Mouse (Mus musculus): ENCODE data around the gene Galc. TPM values are rescaled to one million over a fixed set of nuclear protein-coding genes. Genes with fewer than 3 reads are reported as not detected.
"Not testable (repeated sequence)": the region's sequence is repeated elsewhere in the genome, so short reads cannot be mapped to it uniquely, and the experiment has no call there.

The Galc gene
- total RNA-seq, 4 experiments from 2014 or later, result 23.4 to 27.2 (median 25.1) TPM

DNA sequence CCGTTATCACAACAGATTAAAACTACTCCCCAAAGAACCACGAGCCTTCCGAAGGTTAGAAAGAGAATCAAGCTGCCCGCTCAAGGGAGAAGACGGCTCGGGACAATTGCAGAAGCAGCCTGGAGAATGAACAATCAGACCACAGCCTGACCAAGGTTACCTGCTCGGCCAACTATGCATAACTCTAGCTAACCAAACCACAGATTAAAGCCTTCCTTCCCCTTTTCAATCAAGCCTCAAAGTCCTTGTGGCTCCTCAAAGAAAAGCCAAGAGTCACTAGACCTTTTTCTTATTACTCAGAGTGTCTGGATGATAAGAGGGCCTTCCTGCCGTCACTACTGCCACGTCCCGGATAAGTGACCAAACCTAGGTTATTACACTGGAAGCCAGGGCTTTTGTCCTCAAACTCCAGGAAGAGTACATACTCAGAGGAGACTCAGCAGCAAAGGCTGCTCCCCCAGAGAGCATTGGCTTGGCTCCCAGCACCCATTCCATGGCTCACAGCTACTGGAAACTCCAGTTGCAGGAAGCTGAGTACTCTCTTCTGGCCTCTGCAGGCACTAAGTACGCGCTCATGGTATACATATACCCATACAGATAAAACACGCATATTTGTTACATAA is 3.8 kb downstream of the Galc start:
- DNase-seq (ENCODE audit: low spot score in 2 of 2), result no peak

DNA sequence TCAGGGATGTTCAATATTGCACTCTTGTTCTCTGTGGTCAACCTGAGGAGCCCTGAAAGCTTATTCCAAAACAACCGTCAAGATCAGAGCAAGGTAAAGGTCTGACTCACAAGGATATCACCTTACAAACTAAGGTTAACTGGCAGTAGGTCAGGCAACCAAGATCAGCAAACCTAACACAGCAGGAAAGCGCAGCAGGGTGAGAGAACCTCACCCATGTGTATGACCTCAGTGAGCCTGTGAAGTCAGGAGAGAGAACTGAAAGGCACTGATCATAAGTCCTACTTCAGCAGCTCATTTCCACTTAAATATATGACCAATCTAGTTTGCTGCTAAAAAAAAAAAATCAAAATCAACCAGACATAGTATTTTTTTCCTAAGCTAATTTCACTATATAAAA is 6.8 kb downstream of the Galc start:
- DNase-seq (ENCODE audit: low spot score in 2 of 2), result no peak

DNA sequence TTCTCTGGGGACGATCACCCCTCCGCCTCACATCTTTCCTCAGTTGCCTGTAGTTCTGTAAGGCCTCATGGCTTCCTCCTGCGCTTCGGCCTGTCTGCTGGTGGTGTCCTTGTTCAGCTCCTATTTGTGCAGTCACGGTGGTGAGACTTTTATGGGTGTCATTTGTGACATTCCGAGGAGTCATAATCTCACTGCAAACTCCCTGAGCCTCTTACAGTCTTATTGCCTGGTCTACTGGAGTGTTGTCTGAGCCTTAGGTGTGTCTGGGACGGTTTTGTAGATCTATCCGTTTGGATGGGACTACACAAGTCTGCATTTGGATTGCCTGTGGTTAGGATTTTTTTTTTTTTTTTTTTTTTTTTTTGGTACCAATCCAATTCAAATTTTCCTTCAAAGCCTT is 8.9 kb downstream of the Galc start:
- no peak for DNase-seq (ENCODE audit: low spot score in 2 of 2)

DNA sequence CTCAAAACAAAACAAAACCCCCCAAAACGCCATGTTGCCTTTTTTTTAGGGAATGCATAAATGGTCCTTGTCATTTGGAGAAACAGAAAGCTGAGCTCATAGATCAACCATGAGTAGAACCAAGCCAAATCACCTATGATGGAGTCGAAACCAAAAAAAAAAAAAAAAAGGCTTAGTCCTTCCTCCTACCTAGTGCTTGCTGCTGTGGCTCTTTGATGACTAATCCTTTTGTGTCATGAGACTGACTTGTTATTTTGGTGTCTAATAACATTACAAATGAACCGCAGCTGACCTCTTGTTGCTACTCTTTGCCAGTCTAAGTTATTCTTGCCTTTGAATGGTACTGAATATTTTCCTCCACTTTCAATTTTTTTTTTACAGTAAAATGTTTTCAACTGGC is 9.6 kb downstream of the Galc start:
- no peak for DNase-seq (ENCODE audit: low spot score in 2 of 2)

DNA sequence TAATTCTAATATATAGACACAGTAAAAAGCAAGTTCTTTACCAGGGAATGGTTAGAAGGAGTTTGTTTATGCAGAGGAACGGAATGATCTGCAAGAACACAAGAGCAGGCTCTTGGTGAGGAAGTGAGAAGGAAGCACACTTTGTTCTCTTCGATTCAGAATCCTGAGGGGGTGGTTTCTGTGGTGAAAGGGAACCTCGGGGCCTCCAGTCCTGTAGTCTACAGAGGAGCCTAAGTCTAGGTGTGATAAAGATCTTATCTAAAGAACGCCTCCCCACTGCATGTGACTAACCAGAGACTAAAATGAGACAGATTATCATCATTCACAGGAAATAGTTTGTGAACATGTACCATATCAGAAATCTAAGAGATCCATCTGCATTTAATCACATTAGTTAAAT is 12.4 kb downstream of the Galc start:
- no peak for DNase-seq (ENCODE audit: low spot score in 2 of 2)

- no peak for DNase-seq (ENCODE audit: low spot score in 2 of 2)
Observed at GRCm38 (mm10) chr12:98244865-98245264, 14.4 kb downstream of the Galc start.

- DNase-seq (ENCODE audit: low spot score in 2 of 2), result no peak
Observed at GRCm38 (mm10) chr12:98244161-98244560, 15.1 kb downstream of the Galc start.

DNA sequence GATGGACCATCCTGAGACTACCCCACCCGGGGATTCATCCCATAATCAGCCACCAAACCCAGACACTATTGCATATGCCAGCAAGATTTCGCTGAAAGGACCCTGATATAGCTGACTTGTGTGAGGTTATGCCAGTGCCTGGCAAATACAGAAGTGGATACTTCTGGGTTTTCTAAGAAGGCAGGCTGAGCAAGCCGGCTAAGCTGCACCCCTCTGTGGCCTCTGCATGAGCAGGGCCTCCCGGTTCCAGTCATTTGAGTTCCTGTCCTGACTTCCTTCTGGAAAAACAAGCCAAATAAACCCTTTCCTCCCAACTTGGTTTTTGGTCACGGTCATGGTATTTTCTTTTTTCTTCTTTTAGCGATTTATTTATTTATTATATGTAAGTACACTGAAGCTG is 20.8 kb downstream of the Galc start:
- DNase-seq (ENCODE audit: low spot score in 2 of 2), result not testable (repeated sequence)

DNA sequence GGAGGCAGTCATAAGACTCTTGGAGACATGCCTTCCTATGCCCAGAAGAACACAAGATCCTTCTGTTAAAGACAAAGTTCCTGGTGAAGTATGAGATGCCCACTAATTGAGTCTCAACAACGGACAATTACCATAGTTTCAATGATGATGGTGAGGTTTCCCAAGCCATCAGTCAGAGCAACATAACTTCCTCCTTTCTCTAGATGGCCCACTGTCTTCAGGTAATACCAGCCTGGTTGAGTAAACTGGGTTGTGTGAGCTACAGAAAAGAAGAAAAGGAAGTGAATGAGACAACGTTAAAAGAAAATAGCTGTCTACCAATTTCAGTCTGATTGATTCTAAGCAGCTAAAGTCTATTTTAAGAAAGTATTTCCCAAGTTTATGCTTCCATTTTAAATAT is 32.2 kb downstream of the Galc start:
- no peak for DNase-seq (ENCODE audit: low spot score in 2 of 2)

DNA sequence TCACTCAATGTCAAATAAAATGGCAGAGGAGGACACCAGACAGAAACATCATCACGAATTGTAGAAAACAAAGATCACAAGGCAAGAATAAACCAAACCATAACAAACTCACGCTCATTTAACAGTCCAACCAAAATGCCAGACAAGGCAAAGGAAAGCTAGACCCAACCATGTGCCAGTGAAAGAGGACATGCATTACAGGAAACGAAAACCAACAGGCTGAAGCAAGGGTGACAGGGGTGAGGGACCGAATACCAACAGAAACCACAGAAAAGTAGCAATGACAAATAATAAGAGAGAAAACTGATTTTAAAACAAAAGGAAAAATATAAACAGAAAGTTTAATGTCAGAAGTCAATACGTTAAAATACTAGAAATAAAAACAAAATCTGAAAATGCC is 36.0 kb downstream of the Galc start:
- no peak for DNase-seq (ENCODE audit: low spot score in 2 of 2)

- no peak for DNase-seq (ENCODE audit: low spot score in 2 of 2)
Observed at GRCm38 (mm10) chr12:98216432-98216831, 42.8 kb downstream of the Galc start.

GRCm38 (mm10) chr12:98215512-98215911 is 43.7 kb downstream of the Galc start:
- DNase-seq (ENCODE audit: low spot score in 2 of 2), result no peak

DNA sequence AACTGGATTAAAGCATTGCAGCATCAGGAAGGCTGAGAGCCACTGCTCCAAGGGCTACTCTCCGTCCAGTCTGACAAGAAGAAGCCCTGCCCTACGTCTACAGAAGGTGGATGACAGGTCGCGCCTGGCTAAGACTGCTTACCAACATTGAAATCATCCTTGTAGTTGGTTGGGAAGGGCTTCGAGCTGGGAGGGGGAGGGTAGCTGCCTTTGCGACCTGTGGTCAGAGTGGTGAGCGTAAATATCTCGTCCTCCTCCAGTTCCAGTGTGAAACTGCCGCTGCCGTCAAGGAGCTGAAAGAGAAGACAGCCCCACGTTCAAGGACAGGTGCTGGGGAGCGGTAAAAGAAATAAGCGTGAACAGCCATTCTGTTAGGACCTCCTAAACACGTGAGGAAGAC is 45.1 kb downstream of the Galc start:
- DNase-seq (ENCODE audit: low spot score in 2 of 2), result no peak

- DNase-seq (ENCODE audit: low spot score in 2 of 2), result no peak
Observed at GRCm38 (mm10) chr12:98213791-98214190, 45.5 kb downstream of the Galc start.

DNA sequence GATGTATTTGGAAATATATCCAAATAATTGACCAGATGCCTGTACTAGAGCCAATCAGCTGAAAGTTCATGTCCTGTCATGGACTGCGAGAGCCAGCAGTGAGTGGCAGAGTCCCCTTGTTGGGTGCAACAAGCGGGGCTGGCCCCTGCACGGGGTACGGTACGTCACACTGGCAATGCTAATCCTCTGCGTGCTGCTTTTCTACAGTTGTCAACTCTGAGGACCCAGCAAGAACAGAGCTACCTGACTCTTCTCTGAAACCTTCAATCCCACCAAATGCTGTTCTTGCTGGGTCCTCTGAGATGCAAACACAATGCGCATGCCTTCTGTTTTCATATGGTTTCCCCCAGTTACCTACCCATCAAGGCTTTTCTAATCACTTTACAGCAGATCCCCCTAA is 45.9 kb downstream of the Galc start:
- DNase-seq (ENCODE audit: low spot score in 2 of 2), result no peak

DNA sequence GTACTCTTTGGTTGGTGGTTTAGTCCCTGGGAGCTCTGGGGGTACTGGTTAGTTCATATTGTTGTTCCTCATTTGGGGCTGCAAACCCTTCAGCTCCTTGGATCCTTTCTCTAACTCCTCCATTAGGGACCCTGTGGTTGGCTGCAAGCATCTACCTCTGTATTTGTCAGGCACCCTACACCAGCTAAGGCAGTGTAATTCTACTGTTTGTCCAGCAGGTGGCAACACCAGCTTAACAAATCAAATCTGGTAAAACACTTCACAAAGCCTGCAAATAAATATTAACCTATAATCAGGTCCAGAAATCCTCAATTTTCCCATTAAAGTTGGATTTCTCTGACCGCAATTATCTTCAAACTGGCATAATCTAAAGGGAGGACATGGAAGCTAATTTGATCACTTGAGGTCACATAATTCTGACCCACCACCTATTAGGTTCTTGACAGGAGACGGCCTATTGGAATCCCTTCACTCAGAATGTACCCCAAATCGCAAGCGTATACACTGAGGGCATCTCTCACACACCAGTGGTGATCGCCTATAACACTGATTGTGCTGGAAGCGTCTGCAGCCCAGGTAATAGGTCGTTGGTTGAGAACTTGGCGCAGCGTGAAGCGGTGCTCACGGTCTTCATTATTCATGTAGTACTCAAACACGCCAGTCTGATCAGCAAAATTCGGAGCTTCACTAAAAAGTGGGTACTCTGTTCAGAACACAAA is 46.6 kb downstream of the Galc start:
- DNase-seq (ENCODE audit: low spot score in 2 of 2), result no peak

DNA sequence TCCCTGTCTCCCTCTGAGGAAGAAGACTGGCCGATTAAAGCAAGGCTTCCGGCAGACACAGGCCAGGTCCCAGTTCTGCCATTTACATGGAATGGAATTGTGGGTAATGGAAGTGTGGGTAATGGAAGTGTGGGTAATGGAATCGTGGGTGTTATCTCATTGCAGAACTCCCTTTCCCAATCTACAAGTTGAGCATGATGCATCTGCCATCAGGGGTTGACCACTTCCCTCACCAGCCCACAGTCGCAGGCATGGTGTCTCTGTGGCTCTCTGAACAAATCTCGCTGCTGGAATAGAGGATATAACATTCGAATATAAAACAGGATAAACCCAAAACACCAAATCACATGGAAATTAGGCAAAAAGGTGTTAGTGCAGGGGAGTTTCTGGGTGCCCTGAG is 48.8 kb downstream of the Galc start:
- no peak for DNase-seq (ENCODE audit: low spot score in 2 of 2)

GRCm38 (mm10) chr12:98208104-98208503 is 51.2 kb downstream of the Galc start:
- no peak for DNase-seq (ENCODE audit: low spot score in 2 of 2)

DNA sequence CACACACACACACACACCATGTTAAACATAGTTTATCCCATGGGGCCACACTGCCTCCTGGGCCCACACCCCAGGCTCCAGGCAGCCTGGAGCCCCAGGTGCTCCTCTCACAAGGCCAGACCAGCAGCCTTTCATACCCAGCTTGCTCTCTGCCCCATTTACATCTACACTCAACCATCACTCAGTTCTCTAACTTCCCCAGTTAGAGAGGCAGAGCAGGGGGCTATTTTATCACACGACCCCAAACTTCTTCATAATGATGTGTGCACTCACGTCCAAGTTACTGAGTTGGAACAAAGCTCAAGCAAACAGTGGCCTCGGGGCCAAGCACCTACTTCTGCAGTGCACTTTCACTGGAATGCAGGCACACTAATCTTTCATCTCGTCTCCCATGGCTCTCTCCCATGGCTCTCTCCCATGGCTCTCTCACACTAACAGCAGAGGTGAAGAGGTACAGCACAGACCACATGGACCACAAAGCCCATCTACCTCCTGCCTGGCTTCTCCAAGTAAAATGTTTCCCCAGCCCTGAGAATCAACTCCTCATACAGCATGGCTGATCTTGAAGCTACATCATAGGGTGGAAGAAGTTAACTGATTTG is 53.7 kb downstream of the Galc start:
- no peak for DNase-seq (ENCODE audit: low spot score in 2 of 2)

GRCm38 (mm10) chr12:98197401-98197800 is 61.9 kb downstream of the Galc start:
- no peak for DNase-seq (ENCODE audit: low spot score in 2 of 2)

DNA sequence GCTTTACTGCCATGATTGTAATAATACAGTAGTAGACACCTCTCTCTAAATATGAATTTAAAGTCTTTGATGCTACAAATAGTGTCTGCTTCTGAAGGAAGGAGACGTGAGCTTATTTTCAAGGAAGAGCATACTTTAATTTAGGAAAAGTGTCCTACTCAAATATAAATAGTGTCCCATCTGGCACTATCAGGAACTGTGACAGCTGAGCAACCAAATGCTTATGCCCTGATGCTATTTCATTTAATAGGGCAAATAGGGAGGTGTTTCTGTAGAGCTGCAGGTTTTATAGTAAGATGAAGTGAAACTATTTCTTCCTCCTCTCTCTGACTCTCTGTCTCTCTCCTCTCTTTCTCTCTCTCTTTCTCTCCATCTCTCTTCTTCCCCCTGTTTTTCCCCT is 69.1 kb downstream of the Galc start:
- DNase-seq (ENCODE audit: low spot score in 2 of 2), result no peak

DNA sequence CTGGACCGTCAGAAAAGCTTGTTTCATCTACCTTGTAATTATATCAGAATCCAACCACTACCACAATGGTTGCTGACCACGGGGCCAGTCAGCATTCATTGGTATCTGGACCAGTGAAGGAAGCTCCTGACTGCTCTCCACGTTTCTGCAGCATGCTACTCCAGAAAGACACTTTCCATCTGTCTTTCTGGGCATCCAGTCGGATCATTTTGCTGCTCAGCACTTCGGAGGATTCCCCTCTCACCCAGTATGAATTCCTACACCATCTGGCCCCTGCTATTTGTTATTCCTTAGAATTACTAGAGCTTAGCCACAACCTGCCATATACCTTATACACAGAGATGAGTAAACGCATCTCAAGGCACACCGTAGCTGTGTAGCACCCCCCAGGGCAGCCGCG is 70.2 kb downstream of the Galc start:
- no peak for DNase-seq (ENCODE audit: low spot score in 2 of 2)
